Mouse (Mus musculus): Measurements from ENCODE around the gene Ndufaf8.

DNA sequence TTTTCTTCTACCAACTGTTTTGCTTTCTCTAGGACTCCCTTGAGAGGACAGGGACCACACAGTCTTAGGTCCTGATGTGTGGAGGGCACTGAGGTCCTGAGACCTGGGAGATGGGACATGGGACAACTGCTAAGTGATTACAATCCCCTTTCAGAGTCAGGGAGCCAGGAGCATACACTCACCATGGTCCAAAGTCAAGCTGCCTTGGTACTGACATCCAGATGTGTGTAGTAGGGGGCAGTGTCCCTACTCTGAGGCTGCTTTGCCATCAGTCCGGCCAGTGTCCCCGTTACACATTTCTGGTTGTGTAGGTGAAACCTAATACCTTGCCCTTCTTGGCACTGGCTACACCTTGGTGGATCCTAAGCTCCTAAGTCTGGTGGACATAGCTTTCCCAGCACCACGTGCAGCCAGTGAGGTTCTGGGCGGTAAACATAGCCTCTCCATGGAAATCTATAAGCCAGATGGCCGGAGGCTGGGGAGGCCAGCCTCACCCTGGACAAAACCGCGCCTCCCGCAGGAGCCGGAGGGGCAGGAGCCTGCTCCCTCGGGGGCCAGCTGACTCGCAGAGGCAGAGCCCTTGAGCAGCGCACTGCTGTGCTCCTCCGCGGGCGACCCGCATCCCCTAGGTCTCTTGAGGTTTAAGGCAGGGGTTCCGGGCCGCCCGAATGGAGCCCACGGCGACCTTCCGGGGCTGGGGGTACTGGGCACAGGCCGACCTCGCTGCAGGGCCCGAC lies 12.7 kb upstream of the Ndufaf8 start:
- TF ChIP-seq CTCF (IDR thresholded peaks at IDR 0.05; ENCODE audit: low read depth) (no peak), EP300 (IDR thresholded peaks at IDR 0.05; ENCODE audit: low read depth) (no peak)
